Mouse (Mus musculus) embryonic fibroblast, embryonic 13.5 days (primary cell): Measurements from ENCODE around the gene Fam69a.

Source experiments
- CTCF ChIP-seq: IDR thresholded peaks from 2 replicates; pipeline ENCODE4 v1.5.1; 2011; ENCODE audit warnings: mild to moderate bottlenecking, control low read depth, low read length, moderate library complexity, borderline replicate concordance; ENCODE audit not compliant: insufficient read depth
- POLR2A ChIP-seq: IDR thresholded peaks from 2 replicates; pipeline ENCODE4 v1.6.1; 2011; ENCODE audit warnings: low read depth, mild to moderate bottlenecking, control low read depth, low read length, moderate library complexity

GRCm38 (mm10) chr5:107943526-107943925, 43.4 kb downstream of the Fam69a start:
- TF ChIP-seq POLR2A: no peak
- no peak for TF ChIP-seq CTCF
